Mouse (Mus musculus) heart, postnatal 0 days (tissue): Measurements from ENCODE around the gene 2310034G01Rik.

Experiments used
- CTCF ChIP-seq: IDR thresholded peaks from 2 replicates; pipeline ENCODE4 v1.5.1; 2016; ENCODE audit warnings: antibody characterized with exemption, control low read depth, low read depth
- EP300 ChIP-seq: IDR thresholded peaks from 2 replicates; pipeline ENCODE4 v1.6.1; 2016; ENCODE audit warnings: antibody characterized with exemption, low read depth

GRCm38 (mm10) chr19:46309651-46310305, 40.3 kb downstream of the 2310034G01Rik start:
- no peak for TF ChIP-seq CTCF
- TF ChIP-seq EP300, result no peak
